Mouse (Mus musculus) right cerebral cortex, postnatal 4 days (tissue): ENCODE results near the gene Tbl2.

Experiments
- DNase-seq: peaks from one replicate; pipeline ENCODE4 v3.0.0-alpha.2; 2022

The Tbl2 gene

DNA sequence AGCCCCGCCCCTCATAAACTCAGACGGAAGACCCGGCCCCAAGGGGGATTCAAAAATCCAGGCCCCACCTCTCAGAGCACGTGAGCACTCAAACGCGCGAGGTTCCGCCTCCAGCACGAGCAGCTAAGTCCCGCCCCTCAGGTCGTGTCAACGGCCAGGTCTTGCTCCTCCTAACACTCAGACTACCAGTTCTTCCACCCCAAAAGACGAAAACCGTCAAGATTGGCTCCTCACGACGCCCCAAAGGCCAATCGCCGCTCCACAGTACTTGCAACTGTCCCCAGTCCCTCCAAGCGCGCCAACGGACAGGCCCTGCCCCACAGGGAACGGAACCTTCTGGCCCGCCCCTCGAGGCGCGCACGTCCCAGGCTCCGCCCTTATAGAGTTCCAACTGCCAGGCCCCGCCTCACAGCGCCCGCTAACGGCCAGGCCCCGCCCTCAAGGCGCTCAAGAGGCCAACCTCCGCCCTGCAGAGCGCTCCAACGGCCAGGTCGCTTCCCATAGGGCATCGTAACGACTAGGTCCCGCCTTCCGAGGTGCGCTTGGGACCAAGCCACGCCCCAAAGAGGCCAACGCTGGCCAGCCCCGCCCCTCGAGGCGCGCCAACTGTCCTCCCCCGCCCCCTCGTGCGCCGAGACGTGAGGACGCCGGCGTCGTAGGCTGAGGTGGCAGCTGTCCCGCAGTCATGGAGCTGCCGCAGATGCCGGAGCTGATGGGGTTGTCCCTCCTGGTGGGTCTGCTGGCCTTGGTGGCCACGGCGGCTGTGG lies at the start of gene Tbl2:
TSS of gene Tbl2 (plus strand) at position 605 of the 767 bp plus-strand sequence.
- peak; percentile 90 for DNase-seq

DNA sequence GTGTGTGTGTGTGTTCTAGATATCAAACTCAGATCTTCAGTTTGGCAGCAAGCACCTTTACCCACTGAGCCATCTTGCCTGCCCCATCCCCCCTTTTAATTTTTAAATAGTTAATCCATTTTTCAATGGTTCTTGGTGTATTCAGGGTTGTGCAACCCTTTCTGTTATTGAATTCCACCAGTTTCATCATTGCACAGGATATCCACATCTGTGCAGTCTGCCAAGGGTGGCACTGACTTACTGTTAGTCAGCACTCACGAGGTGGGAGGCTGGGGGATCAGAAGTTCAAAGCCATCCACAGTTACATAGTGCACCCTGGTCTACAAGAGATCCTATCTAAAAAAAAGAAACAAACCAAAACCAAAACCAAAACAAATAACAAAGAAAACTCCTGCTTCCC lies 48.5 kb upstream of the Tbl2 start:
- DNase-seq = no peak

DNA sequence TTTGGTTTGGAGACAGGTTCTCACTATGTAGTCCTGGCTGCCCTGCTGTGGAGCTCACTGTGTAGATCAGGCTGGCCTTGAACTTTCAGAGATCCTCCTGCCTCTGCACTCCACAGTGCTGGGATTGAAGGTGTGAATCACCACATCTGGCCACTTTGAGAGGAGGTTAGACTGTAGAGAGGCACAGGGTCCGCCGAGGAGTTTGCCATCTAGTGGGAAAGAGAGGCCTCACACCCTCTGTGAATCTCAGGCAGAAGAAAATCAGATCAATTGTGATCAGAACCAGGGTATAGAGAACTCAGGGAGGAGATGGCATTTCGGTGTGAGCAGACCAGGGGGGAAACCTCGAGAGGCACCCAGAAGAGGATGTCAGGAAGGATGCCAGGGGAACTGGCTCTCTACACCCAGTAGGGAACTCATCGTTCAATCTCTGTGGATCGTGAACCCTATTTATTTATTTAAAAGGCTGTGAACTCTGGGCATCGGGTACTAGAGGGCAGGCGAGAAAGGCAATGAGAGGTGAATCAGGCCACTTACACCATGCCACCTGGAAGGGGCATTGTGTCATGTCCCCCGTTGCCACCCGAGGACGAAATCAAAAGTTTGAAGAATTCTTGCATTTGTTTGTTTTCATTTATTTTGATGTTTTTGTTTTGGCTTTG lies 45.3 kb upstream of the Tbl2 start:
- DNase-seq = no peak

DNA sequence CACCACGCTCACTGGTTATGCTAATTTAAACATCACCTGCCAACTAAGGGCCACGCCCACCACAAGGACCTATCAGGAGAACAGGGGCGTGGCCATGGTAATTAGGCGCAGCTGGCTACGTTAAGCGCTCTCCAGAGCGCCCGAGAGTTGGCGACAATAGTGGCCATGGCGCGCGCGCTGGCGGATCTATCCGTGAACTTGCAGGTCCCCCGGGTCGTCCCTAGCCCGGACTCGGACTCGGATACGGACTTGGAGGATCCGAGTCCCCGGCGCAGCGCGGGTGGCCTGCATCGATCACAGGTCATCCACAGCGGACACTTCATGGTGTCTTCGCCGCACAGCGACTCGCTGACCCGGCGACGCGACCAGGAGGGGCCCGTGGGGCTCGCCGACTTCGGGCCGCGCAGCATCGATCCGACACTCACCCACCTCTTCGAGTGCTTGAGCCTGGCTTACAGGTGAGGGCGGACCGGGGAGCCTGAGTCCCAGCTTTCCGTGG lies 42.6 kb upstream of the Tbl2 start:
- DNase-seq = peak; percentile 59

DNA sequence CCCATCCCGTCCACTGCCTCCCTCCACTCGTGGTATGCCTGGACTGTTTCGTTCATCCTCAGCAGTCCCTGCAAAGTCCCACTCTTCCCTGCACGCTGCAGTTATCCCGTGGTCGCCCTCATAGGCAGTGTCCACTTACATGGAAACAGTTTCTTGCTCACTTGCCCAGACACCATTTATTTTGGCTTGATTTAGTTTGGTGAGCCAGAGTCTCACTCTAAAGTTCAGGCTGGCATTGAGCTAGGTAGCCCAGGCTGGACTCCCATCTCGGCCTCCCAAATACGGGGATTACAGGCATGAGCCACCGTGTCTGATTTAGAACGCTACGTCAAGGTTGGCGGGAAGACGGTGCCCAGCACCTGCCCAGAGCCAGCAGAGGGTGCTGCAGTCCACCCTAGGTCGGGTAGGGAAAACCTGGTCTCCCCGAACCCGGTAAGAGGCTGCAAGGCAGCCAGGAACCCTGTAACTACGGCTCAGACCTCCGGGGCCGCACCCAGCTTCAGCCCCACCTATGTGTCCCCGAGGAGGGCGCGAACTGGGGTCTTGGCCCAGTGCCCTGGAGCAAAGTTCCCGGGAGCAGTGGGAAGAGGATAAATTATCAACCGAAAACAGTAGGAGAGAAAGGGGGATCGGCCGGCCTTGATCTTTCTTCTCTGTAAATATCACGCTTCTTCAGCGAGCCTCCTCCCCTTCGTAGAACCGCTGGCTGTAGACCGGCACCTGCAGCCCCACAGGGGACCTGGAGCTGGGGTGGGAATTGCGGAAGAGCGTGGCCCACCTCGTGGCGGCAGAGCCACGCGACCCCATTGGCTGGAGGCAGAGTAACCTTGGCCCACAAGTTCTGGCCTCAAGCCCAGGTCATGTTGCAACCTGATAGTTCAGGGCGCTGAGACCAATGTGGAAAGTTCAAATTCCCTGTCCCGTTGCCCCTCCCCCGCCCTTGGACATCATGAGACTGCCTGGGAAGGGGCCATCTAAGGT lies 41.6 kb upstream of the Tbl2 start:
- peak; percentile 29 for DNase-seq

DNA sequence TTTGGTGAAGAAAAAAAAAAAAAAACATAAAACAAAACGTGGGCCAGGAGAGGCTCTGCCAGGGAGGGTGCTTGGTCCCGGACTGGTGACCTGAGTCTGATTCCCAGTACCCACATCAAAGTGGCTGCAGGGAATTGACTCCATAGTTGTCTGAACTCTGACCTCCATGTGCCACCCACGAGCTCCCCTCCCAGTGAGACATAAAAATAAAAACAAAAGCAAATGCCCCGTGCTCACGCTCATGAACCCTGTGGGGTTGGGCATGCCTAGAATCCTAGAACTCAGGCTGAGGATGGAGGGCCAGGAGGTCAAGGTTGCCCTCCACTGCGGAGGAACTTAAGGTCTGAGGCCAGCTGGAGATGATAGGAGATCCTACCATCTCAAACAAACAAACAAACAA lies 40.4 kb upstream of the Tbl2 start:
- DNase-seq = no peak

DNA sequence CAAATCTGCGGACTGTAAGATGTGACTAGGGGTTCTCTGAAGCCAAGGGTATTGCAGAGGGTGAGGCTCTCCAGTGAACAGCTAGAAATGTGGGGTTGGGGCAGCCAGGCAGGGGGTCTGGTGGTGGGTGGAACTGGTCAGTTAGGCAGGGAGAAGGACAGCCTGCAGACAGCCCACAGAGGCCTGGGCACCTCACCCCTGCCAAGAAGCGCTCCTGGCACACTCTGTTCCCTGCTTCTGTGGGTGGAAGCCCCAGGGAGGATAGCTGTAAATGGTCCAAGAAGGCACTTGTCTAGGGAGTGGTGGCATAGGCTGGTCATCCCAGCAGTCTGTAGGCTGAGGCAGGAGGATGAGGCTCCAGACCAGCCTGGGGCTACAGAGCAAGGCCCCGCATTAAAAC lies 40.0 kb upstream of the Tbl2 start:
- DNase-seq = no peak

DNA sequence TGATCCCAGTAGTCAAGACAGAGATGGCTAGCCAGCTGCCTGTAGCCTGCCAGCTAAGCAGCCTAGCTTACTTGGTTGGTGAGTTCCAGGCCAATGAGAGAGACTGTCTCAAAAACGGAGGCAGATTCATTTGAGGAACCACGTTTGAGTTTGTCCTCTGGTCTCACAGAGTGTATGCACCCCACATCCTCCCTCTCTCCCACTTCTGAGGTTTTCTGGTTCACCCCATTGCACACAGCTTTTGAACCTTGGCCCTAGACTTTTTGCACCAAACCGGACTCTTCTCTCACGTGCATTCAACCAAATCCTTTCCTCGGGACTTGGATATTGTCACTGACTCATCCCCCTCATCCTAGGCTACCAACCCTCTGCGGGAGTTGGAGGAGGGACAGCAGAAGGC lies 39.5 kb upstream of the Tbl2 start:
- DNase-seq = no peak

DNA sequence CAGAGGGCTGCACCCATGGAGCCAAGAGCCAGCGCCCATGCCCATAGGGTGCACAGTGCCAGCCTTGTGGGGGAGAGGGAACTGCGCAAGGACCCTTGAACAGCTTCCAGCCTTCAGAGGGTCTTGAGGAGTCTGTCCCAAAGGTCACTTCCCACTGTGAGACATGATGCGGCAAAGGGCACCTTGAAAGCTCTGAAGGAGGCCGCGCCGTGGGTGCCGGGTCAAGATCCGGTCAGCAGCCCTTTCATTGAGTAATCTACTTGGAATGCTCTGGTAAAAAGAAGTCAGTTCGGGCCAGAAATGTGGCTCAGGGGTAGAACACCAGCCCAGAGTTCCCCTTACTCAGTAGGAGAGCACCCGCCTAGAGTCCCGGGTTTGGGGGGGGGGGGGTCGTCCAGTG lies 35.7 kb upstream of the Tbl2 start:
- no peak for DNase-seq

DNA sequence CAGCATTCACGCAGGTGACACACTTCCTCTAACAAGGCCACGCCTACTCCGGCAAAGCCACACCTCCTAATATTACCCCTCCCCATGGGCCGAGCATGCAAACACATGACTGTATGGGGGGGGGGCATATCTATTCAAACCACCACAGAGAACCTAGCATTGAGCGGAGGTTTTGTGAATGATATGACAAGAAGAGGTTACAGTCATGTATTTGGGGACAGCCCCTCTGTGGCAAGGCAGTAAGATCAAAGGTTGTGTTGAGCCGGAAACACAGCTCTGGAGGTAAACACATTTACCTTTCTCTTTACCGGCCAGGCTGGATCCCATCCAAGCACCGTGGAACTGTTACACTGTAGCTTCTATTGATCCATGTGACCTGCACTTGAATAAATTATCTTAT lies 34.2 kb upstream of the Tbl2 start:
- DNase-seq = no peak

DNA sequence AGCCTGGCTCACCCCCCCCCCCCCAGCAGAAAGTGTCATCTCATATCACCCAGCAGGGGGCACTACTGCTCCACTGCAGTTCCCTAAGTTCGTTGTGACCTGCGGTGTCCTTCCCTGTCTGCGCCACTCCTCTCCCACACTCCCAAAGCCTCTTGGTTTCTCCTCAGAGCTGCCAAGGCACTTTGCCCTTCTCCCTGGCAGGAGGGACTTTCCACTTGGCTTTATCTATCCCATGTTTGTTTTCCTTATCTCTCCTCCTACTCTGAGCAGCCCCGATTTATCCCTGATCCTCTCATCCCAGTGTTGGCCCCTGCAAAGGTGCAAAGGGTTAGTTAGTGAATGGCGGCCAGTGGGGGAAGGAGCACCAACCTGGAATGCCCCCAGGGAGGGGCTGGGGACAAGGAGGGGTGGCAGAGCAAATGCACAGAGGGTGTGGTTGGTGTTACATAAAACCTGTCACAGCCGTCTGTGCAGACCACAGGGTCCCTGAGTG lies 30.8 kb upstream of the Tbl2 start:
- peak; percentile 52 for DNase-seq

DNA sequence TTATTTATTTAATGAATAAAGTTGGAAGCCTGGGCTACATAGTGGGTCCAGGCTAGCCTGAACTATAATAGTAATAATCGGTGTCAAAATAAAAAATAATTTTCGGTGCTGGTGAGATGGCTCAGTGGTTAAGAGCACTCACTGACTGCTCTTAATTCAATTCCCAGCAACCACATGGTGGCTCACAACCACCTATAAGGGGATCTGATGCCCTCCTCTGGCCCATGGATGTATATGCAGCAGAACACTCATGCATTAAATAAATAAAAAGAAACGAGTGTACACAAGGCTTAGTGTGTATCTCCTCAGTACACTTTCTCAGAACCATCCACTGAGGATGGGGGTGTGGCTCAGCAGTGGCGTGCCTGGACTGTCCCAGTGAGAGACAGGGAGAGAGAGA lies 28.7 kb upstream of the Tbl2 start:
- DNase-seq = no peak

DNA sequence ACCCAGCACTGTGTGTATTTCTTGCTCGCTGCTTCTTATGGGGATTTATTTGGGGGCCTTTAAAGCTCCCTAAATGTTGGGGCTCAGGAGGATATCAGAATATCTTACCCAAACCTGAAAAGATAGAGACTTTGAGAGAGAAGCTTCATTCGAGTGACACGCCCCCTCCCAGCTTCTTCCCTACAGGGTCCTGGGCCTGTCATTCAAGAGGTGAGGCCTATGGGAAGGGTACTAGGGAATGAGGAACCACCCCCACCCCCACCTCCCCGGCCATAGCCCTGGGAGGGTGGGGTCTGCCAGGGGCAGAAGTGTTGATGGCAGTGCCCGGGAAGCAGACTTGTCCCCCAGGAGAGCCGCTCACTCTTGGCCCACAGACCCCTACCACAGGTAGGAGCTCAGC lies 23.3 kb upstream of the Tbl2 start:
- DNase-seq = no peak

DNA sequence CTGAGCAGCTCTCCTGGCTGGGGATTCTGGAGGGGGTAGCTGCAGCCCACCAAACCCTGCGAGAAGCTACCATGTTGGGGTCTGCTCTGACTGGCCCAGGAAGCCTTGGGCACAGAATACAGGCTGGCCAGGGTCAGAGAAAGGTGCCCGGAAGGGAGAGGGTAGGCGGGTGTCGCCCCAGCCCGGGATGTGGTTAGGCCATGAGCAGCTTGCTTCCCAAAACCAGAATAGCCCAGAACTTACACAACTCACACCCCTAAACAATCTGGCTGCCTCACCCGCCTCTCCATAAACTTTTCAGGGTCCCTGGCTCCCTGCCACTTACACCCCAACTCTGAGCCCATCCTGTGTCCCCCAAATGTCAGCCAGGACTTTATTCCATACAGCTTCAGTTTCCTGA lies 21.8 kb upstream of the Tbl2 start:
- no peak for DNase-seq

DNA sequence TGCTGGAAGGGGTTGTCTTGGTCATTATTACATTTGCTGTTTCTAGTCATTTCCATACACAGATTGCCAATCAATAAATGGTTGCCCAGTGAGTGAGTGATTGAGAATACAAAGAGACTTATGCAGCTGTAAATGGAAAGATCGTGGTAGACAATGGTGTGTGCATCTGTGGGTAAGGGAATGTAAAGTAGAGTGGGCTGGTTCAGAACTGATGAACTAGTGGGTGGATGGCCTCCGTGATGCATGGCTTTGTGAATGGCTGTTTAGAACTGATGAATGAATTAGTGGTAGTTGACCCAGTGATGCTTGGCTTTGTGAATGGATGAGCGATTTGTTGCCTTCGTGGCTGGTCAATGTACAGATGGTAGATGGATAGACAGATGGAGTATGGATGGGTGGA lies 19.7 kb upstream of the Tbl2 start:
- no peak for DNase-seq

DNA sequence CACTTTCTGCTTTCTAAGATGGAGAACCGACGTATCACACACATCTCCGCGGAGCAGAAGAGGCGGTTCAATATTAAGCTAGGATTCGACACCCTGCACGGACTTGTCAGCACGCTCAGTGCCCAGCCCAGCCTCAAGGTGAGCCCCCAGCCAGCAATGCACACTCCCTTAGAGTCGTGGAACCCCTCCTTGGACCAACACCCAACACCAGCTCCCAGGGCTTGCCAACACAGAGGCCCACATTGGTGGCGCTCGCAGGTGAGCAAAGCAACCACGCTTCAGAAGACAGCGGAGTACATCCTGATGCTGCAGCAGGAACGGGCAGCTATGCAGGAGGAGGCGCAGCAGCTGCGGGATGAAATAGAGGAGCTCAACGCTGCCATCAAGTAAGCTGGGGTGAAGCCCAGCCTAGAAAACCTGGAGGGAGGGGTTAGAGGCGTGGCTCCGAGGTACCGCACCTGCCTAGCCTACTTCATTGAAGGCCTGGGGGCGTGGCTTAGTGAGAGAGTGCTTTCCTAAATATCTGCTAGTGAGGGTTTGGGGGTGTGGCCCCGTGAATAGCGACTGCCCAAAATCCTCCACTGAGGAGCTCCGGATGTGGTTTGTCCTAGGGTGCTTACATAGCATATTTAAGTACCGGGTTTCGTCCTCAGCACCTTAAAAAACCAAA lies 15.6 kb upstream of the Tbl2 start:
- DNase-seq = peak; percentile 7

DNA sequence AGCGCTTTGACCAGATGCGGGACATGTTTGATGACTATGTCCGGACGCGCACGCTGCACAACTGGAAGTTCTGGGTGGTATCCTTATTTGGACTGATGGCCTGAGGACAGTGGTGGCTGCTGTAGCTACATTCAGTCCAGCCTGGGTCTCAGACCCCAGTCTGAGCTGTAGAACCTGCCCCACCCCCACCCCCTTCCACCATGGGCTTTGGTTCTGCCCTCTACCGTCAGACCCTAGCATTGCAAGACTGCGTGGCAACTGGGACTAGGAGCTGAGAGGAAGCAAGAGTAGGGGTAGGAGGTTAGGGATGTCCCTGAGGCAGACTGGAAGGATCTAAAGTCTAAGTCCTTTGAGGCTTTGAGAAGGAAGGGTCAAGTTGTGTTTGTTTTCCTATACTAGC lies 14.9 kb upstream of the Tbl2 start:
- peak; percentile 30 for DNase-seq

DNA sequence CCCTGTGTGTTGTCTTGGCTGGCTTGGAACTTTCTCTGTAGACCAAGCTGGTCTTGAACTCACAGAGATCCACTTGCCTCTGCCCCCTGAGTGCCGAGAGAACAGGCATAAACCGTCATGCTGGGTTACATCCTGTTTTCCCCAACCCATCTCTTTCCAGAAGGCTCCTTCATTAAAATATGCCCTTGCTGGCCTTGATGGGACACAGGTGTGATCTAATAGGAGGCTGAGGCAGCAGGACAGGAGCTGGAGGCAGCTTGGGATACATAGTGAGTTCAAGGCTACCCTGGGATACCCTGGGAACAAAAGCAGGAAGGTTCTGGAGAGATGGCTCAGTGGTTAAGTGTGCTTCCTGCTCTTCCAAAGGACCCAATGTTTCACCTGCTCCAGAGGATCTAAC lies 9.6 kb upstream of the Tbl2 start:
- DNase-seq = no peak

DNA sequence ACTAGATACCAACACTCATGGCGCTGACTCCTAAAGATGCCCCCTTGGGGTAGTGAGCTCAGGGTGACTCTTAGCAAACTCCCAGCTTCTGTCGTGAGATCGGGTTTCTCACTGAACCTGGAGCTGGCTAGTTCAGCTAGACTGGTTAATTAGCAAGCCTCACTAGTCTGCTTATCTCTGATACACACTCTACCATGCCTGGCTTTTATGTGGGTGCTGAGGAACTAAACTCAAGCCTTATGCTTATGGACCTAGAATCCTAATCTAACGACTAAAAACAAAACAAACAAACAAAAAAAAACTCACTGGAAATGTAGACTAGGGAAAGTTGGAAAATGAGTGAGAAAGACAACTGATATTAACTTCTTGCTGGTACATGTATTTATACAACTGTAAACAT lies 5.0 kb upstream of the Tbl2 start:
- DNase-seq = no peak

DNA sequence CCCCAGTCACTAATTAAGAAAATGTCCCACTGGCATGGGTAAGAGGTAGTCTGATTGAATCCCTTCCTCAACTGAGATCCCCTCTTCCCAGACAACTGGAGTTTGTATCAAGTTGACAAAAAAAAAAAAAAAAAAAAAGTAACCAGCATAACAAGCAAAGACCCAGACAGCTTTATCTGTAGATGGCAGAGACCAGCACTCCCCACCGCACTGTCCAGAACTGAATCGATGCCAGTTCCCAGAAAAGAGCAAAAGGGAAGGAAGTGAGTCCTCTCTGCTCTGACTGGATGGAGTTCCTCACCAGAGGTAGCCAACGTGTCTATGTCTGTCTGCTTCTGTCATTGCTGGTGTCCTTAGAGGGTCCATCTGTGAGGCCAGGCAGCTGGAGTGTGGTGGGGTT lies 3.9 kb upstream of the Tbl2 start:
- no peak for DNase-seq

DNA sequence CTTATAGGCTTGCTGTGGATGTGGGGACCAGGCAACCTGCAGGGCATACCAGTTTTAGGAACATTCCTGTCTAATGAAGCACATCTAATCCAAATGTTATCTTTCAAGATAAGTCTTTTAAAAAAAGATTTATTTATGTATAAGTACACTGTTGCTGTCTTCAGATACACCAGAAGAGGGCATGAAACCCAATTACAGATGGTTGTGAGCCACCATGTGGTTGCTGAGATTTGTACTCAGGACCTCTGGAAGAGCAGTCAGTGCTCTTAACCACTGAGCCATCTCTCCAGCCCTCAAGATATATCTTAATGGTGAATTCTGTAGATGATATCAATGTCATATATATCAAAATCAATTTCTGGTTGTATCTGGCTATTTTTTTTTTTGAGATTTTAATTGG lies 3.5 kb upstream of the Tbl2 start:
- DNase-seq = no peak

DNA sequence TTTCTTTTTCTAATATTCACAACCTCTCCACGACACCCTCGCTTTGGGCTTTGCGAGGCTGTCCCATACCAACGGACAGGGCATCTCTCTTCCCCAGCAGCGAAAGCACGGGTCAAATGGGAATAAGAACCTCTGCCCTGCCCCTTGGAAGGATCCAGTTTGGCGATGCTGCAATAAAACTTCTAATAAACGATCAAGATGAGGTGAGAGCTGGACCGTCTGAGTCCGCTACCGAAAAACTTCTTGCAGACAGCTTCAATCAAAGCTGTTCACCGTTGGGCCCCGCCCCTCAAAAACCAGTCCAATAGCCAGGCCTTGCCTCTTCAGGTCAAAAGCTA lies 773 bp upstream of the Tbl2 start:
- DNase-seq = no peak

DNA sequence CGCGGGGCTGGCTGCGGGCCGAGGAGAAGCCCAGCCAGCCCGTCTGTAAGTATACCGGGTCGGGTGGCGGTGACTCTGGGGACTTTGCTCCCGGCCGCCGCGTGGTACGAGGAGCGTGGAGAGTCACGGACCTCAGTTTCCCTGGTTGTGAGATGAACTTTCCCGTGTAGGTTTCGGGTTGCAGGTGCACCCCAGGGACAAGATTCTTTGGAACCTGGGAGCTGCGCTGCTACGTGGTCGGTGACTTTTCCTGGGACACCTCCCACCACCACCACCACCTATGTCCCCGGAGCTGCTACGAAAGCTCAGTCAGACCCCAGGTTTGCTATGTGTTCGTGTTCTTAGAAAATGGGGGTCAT lies 342 bp downstream of the Tbl2 start:
- DNase-seq = no peak
